Mouse (Mus musculus): ENCODE data around the gene Pcnt. TPM values are rescaled to one million over a fixed set of nuclear protein-coding genes. Genes with fewer than 3 reads are reported as not detected.

Pcnt gene
- 22.2 and 24.3 TPM in 2 replicates for polyA plus RNA-seq (2014; fragmentation: Nextera tagmentation; extraction: Ambion mirVana)

GRCm38 (mm10) chr10:76442178-76443088 is at the start of gene Pcnt:
Gene Pcnt, minus strand, starts transcription at chr10:76442786.
- H3K4me1 ChIP-seq (replicated peaks; ENCODE audit: control insufficient read depth, insufficient read depth, low read length) = no peaks in the 10 kb centered on the region
- peak within 1 kb of the TSS; percentile 66 for H3K4me2 ChIP-seq (ENCODE audit: low read depth, low read length, severe bottlenecking)
- no peaks in the 10 kb centered on the region for H3K9me3 ChIP-seq (ENCODE audit: control insufficient read depth, low read length)
- H3K27me3 ChIP-seq (ENCODE audit: control insufficient read depth, insufficient read depth, low read length) = no peaks in the 10 kb centered on the region
- peak; percentile 99 for ATAC-seq (replicated peaks; ENCODE audit: low FRiP score)
- under 1% methylated on average over 78 of the region's 78 CpGs for WGBS
- peak within 1 kb of the TSS; percentile 69 for H3K9ac ChIP-seq (ENCODE audit: low read length)
- H3K4me3 ChIP-seq (ENCODE audit: low read depth, low read length) = peak within 1 kb of the TSS; percentile 55
- H3K36me3 ChIP-seq (ENCODE audit: control insufficient read depth, insufficient read depth, low read length) = no peaks in the 10 kb centered on the region
- H3K27ac ChIP-seq (ENCODE audit: low read depth, low read length) = peak within 1 kb of the TSS; percentile 75
- peak; percentile 97 for DNase-seq (ENCODE audit: low spot score)

GRCm38 (mm10) chr10:76489205-76489604 is 46.6 kb upstream of the Pcnt start:
- 96% methylated on average over 15 of the region's 15 CpGs for WGBS
- H3K4me3 ChIP-seq (ENCODE audit: low read depth, low read length) = no peak overlapping the region
- no peak for ATAC-seq (replicated peaks; ENCODE audit: low FRiP score)
- no peak overlapping the region for H3K27ac ChIP-seq (ENCODE audit: low read depth, low read length)
- H3K9me3 ChIP-seq (ENCODE audit: control insufficient read depth, low read length) = no peaks in the 10 kb centered on the region
- DNase-seq (ENCODE audit: low spot score) = no peak
- H3K27me3 ChIP-seq (ENCODE audit: control insufficient read depth, insufficient read depth, low read length) = no peaks in the 10 kb centered on the region
- no peak overlapping the region for H3K9ac ChIP-seq (ENCODE audit: low read length)
- H3K4me2 ChIP-seq (ENCODE audit: low read depth, low read length, severe bottlenecking) = no peak overlapping the region
- H3K4me1 ChIP-seq (replicated peaks; ENCODE audit: control insufficient read depth, insufficient read depth, low read length) = no peaks in the 10 kb centered on the region
- H3K36me3 ChIP-seq (ENCODE audit: control insufficient read depth, insufficient read depth, low read length) = peaks cover 14% of the 10 kb centered on the region

- H3K4me3 ChIP-seq (ENCODE audit: low read depth, low read length) = no peak overlapping the region
- H3K4me2 ChIP-seq (ENCODE audit: low read depth, low read length, severe bottlenecking) = no peak overlapping the region
- 95% methylated on average over 8 of the region's 8 CpGs for WGBS
- DNase-seq (ENCODE audit: low spot score) = no peak
- H3K36me3 ChIP-seq (ENCODE audit: control insufficient read depth, insufficient read depth, low read length) = peaks cover 15% of the 10 kb centered on the region
- H3K27me3 ChIP-seq (ENCODE audit: control insufficient read depth, insufficient read depth, low read length) = no peaks in the 10 kb centered on the region
- H3K27ac ChIP-seq (ENCODE audit: low read depth, low read length) = no peak overlapping the region
- ATAC-seq (replicated peaks; ENCODE audit: low FRiP score) = no peak
- no peak overlapping the region for H3K9ac ChIP-seq (ENCODE audit: low read length)
- no peaks in the 10 kb centered on the region for H3K9me3 ChIP-seq (ENCODE audit: control insufficient read depth, low read length)
- H3K4me1 ChIP-seq (replicated peaks; ENCODE audit: control insufficient read depth, insufficient read depth, low read length) = no peaks in the 10 kb centered on the region
These were observed 45.7 kb upstream of the Pcnt start for GRCm38 (mm10) chr10:76488265-76488664.

GRCm38 (mm10) chr10:76486302-76486701 is 43.7 kb upstream of the Pcnt start:
- 100% methylated on average over 2 of the region's 2 CpGs for WGBS
- no peak for ATAC-seq (replicated peaks; ENCODE audit: low FRiP score)

GRCm38 (mm10) chr10:76481480-76481879 is 38.9 kb upstream of the Pcnt start:
- H3K27ac ChIP-seq (ENCODE audit: low read depth, low read length) = no peak overlapping the region
- no peak overlapping the region for H3K9ac ChIP-seq (ENCODE audit: low read length)
- WGBS = 95% methylated on average over 6 of the region's 6 CpGs
- peaks cover 18% of the 10 kb centered on the region for H3K36me3 ChIP-seq (ENCODE audit: control insufficient read depth, insufficient read depth, low read length)
- ATAC-seq (replicated peaks; ENCODE audit: low FRiP score) = no peak
- no peaks in the 10 kb centered on the region for H3K27me3 ChIP-seq (ENCODE audit: control insufficient read depth, insufficient read depth, low read length)
- H3K4me1 ChIP-seq (replicated peaks; ENCODE audit: control insufficient read depth, insufficient read depth, low read length) = no peaks in the 10 kb centered on the region
- no peak overlapping the region for H3K4me3 ChIP-seq (ENCODE audit: low read depth, low read length)
- no peak for DNase-seq (ENCODE audit: low spot score)
- no peaks in the 10 kb centered on the region for H3K9me3 ChIP-seq (ENCODE audit: control insufficient read depth, low read length)
- no peak overlapping the region for H3K4me2 ChIP-seq (ENCODE audit: low read depth, low read length, severe bottlenecking)

More at GRCm38 (mm10) chr10:76486302-76486701, 43.7 kb upstream of the Pcnt start:
- H3K4me1 ChIP-seq (replicated peaks; ENCODE audit: control insufficient read depth, insufficient read depth, low read length) = no peaks in the 10 kb centered on the region
- no peak overlapping the region for H3K4me3 ChIP-seq (ENCODE audit: low read depth, low read length)
- H3K36me3 ChIP-seq (ENCODE audit: control insufficient read depth, insufficient read depth, low read length) = peaks cover 22% of the 10 kb centered on the region
- no peak overlapping the region for H3K27ac ChIP-seq (ENCODE audit: low read depth, low read length)
- no peaks in the 10 kb centered on the region for H3K27me3 ChIP-seq (ENCODE audit: control insufficient read depth, insufficient read depth, low read length)
- no peak overlapping the region for H3K9ac ChIP-seq (ENCODE audit: low read length)
- H3K4me2 ChIP-seq (ENCODE audit: low read depth, low read length, severe bottlenecking) = no peak overlapping the region
- DNase-seq (ENCODE audit: low spot score) = no peak
- no peaks in the 10 kb centered on the region for H3K9me3 ChIP-seq (ENCODE audit: control insufficient read depth, low read length)

- no peak overlapping the region for H3K4me3 ChIP-seq (ENCODE audit: low read depth, low read length)
- no peaks in the 10 kb centered on the region for H3K9me3 ChIP-seq (ENCODE audit: control insufficient read depth, low read length)
- H3K36me3 ChIP-seq (ENCODE audit: control insufficient read depth, insufficient read depth, low read length) = peaks cover 18% of the 10 kb centered on the region
- no peak overlapping the region for H3K27ac ChIP-seq (ENCODE audit: low read depth, low read length)
- no peak overlapping the region for H3K4me2 ChIP-seq (ENCODE audit: low read depth, low read length, severe bottlenecking)
- H3K9ac ChIP-seq (ENCODE audit: low read length) = no peak overlapping the region
- ATAC-seq (replicated peaks; ENCODE audit: low FRiP score) (no peak), DNase-seq (ENCODE audit: low spot score) (no peak)
- WGBS = 95% methylated on average over 13 of the region's 13 CpGs
- H3K27me3 ChIP-seq (ENCODE audit: control insufficient read depth, insufficient read depth, low read length) = no peaks in the 10 kb centered on the region
- no peaks in the 10 kb centered on the region for H3K4me1 ChIP-seq (replicated peaks; ENCODE audit: control insufficient read depth, insufficient read depth, low read length)
These were observed 38.3 kb upstream of the Pcnt start for GRCm38 (mm10) chr10:76480851-76481250.

- no peaks in the 10 kb centered on the region for H3K27me3 ChIP-seq (ENCODE audit: control insufficient read depth, insufficient read depth, low read length)
- no peaks in the 10 kb centered on the region for H3K4me1 ChIP-seq (replicated peaks; ENCODE audit: control insufficient read depth, insufficient read depth, low read length)
- no peak overlapping the region for H3K27ac ChIP-seq (ENCODE audit: low read depth, low read length)
- no peak overlapping the region for H3K4me2 ChIP-seq (ENCODE audit: low read depth, low read length, severe bottlenecking)
- H3K9me3 ChIP-seq (ENCODE audit: control insufficient read depth, low read length) = no peaks in the 10 kb centered on the region
- ATAC-seq (replicated peaks; ENCODE audit: low FRiP score) (no peak), DNase-seq (ENCODE audit: low spot score) (no peak)
- WGBS = 98% methylated on average over 5 of the region's 5 CpGs
- peaks cover 14% of the 10 kb centered on the region for H3K36me3 ChIP-seq (ENCODE audit: control insufficient read depth, insufficient read depth, low read length)
- H3K9ac ChIP-seq (ENCODE audit: low read length) = no peak overlapping the region
- no peak overlapping the region for H3K4me3 ChIP-seq (ENCODE audit: low read depth, low read length)
These were observed 31.2 kb upstream of the Pcnt start for GRCm38 (mm10) chr10:76473759-76474158.

- H3K36me3 ChIP-seq (ENCODE audit: control insufficient read depth, insufficient read depth, low read length) = peaks cover 6% of the 10 kb centered on the region; the same call in 1 of the 2 replicates
- no peaks in the 10 kb centered on the region for H3K9me3 ChIP-seq (ENCODE audit: control insufficient read depth, low read length)
- peak within 1 kb of the TSS; percentile 80; the same call in 1 of the 2 replicates for H3K27ac ChIP-seq (ENCODE audit: low read depth, low read length)
- H3K27me3 ChIP-seq (ENCODE audit: control insufficient read depth, insufficient read depth, low read length) = no peaks in the 10 kb centered on the region
- H3K4me3 ChIP-seq (ENCODE audit: low read depth, low read length) = peak within 1 kb of the TSS; percentile 54
- H3K9ac ChIP-seq (ENCODE audit: low read length) = peak within 1 kb of the TSS; percentile 91
- DNase-seq (ENCODE audit: low spot score) (peak; percentile 95), ATAC-seq (replicated peaks; ENCODE audit: low FRiP score) (peak; percentile 97)
- whole genome bisulfite sequencing = 2% methylated on average over 55 of the region's 55 CpGs
- peaks cover 3% of the 10 kb centered on the region; the same call in 1 of the 2 replicates for H3K4me1 ChIP-seq (replicated peaks; ENCODE audit: control insufficient read depth, insufficient read depth, low read length)
- peak within 1 kb of the TSS; percentile 66 for H3K4me2 ChIP-seq (ENCODE audit: low read depth, low read length, severe bottlenecking)
These were observed 25.9 kb upstream of the Pcnt start, which contains the start of the genes Mcm3ap and Ybey for GRCm38 (mm10) chr10:76468203-76469162. Gene Mcm3ap, plus strand, starts transcription at chr10:76468927. Gene Ybey, minus strand, starts transcription at chr10:76469114.
